Mouse (Mus musculus): ENCODE results near the gene Rps23.

- TF ChIP-seq CTCF (conservative IDR thresholded peaks at IDR 0.05; ENCODE audit: low read length), result no peak
- no peak for TF ChIP-seq POU5F1 (IDR thresholded peaks at IDR 0.05; ENCODE audit: borderline replicate concordance, low read length)
- TF ChIP-seq NANOG (IDR thresholded peaks at IDR 0.05; ENCODE audit: borderline replicate concordance, low read length), result no peak
Measured at GRCm38 (mm10) chr13:90913675-90914192, 9.0 kb upstream of the Rps23 start.

All from E14TG2a.4 (cell line).